Mouse (Mus musculus) megakaryocyte, embryonic 14.5 days (primary cell): Measurements from ENCODE around the gene Casq2.

Experiments used
- FLI1 ChIP-seq: IDR thresholded peaks from 2 replicates; pipeline ENCODE4 v1.6.1; 2012; ENCODE audit warnings: low read length, inconsistent platforms, mixed read lengths
- GATA1 ChIP-seq: IDR thresholded peaks from 3 replicates; pipeline ENCODE4 v1.6.1; 2012; ENCODE audit warnings: mixed read lengths, low read length, inconsistent platforms, borderline replicate concordance

GRCm38 (mm10) chr3:102101445-102101844 is 15.2 kb downstream of the Casq2 start:
- TF ChIP-seq GATA1 (no peak), FLI1 (no peak)
